Mouse (Mus musculus) spleen, adult 18-20 months (tissue): ENCODE measurements around the gene Fam110a.
A peak's percentile ranks its signal among the peaks of the same experiment; 100 is the strongest.

Experiments
- DNase-seq, 2 experiments: peaks; one replicate each; pipeline ENCODE4 v3.0.0; 2022; ENCODE audit warnings: mixed read lengths in 2 of 2

Gene Fam110a

GRCm38 (mm10) chr2:151996229-151997189, 16.5 kb upstream of the Fam110a start, which contains the start of gene Slc52a3:
TSS of gene Slc52a3 (plus strand) at chr2:151996511.
- peak; percentile 77 to 91 for DNase-seq

DNA sequence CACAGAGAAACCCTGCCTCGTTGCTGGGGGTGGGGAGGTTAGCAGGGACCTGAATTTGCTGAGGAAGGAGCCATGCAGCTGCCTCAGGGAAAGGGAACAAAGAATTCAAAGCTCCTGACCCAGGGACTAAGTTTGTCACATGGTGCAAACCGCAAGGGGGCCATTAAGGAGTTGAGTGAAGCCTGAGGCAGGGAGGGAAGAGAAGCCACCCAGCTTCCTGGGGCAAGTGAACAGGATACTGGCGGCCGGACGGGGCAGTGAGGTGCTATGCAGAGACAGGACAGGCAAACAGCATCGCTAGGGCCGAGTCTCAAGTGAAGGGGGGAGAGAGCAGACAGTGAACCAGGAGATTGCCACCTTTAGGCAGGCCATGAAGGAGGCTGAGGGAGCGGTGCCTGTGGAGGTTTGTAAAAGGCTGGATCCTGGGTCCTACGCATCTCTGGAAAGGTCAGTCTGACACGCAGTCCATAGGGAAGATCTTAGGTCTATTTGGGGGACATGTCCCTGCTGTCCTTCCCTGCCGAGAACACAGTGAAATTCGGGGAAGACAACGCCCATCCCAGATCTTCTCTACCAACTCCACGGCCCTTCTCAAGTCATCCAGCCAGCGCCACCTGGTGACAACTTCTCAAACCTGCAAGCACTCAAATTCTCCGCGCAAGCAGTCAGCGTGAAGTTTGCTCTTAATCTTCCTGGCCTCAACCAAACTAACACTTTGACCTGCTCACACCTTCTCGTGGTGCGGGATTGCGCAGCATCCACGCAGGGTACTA, 14.5 kb upstream of the Fam110a start:
- peak; percentile 41 to 73 for DNase-seq

DNA sequence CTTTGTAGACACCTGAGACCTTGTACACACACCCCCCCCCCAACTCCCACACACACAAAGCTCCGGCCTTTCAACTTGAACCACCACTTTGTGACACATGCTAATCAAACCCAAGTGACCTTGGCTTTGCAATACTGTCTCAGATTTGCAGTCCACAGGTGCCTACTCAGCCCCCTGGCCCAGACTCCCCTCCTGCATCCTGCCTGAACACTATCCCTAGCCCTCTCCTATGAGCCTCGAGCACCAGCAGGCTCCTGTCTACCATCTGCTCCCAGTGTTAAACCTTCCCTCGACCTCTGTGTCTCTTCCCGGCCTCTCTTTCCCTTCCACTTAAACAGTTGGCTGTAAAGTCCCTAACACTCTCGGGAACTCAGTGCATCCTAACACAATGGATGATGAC, 11.4 kb upstream of the Fam110a start:
- DNase-seq: no peak

DNA sequence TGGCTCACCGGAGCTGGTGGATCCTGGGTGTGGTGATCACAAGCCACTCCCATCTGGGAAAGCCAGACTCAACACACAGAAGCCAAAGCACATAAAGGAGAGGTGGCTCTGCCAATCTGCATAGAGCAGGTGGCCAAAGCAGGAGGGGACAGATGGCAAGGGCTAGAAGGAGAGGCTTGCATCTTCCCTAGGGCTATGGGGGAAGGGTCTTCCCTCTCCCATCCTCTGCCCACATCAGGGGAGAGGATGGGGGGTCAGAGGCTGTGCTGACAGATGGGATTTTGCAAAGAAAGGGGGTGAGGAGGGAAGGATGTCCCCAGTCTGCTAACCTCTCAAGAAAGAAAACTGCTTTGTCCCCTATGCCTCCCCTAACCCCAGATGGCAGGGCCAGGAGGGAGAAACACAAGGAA, 11.0 kb upstream of the Fam110a start:
- DNase-seq: no peak

- no peak for DNase-seq
Observed at GRCm38 (mm10) chr2:151988978-151989377, 9.0 kb upstream of the Fam110a start.

GRCm38 (mm10) chr2:151986958-151987357, 6.9 kb upstream of the Fam110a start:
- DNase-seq: no peak

DNA sequence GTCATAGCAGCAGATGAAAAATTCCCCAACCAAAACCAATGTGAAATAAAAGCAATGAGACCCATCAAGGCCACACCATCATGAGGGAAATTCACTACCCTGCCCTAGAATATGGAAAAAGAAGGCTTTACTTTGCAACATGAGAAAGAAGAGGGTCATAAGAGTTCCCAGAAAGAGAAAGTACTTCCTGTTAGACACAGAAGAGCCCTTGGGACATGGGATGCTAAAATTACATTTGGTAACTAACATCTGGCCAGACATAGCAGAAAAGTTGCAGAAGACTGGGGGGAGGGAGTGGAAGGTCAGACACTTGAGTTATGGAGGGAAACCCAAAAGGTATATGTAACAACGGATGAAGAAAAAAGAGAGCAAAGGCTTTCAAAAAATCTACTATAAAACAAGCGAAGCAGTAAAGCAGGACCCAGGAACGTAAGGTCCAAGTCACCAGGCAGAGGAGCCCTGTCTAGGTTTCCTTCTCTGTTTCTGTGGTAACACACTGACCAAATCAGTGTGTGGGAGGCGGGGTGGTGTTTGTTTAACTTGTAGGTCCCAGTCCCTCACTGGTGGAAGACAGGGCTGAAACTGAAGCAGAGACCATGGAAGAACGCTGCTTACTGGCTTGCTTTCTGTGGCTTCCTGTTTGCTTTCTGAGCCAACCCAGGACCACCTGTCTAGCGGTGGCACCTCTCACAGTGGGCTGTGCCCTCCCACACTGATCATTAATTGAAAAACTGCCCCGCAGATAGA, 5.6 kb upstream of the Fam110a start:
- no peak for DNase-seq

DNA sequence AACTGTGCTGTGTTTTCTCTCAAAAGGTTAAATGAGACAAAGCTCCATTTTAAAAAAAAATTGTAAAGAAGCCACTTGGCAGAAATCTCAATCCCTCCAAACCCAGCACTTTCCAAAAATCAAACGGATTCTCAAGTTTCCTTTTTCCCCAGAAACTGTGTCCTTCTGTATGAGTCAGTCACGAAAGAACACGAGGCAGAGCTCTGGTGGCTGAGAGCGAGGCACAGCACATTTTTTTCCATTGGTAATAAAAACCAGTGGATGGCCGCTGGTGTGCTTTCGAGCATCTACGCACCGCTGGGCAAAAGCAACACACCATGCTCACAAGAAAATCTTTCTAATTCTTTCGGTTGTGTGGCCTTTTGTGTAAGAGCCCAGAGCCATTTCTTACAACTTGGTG, 4.0 kb upstream of the Fam110a start:
- no peak for DNase-seq

- no peak for DNase-seq
Observed at GRCm38 (mm10) chr2:151982476-151982875, 2.5 kb upstream of the Fam110a start.

DNA sequence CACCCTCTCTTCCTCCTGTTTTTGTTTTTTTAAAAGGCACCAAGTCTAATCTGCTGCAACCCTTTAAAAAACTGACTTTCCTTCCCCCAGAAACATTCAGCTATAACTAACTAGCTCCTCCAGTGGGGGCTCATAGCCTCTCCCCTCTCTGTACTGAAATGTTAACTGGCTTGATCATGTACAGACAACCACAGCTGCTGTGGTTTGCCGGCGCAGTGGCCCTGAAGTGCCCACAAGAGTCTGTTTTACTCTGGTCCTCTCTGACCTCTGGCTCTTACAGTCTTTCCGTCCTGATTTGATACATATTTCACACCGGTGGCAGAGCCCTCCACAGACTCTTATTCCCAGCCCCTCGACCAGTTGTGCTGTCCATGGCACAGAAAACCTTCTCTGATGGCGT, 1.2 kb upstream of the Fam110a start:
- DNase-seq: no peak

GRCm38 (mm10) chr2:151980355-151980693, 305 bp upstream of the Fam110a start:
- no peak for DNase-seq

DNA sequence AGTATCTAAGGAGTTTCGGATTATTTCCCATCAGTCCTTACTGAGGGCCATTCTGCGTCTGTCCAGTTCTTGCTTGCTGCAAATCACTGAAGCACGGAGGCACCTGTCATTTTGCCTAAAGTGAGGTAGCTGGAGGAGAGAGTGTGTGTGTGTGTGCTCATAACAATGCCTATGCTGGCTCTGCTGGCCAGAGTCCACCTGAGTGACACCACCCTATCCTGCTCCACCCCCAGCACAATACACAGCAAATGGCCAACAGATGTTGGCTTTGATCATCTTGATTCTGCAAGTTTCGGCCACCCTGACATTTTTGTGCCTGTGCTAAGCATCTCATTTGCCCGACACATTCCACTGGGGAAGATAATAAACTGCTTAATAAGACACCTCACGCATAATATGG, 1.5 kb downstream of the Fam110a start:
- no peak for DNase-seq

GRCm38 (mm10) chr2:151977689-151978440, 2.2 kb downstream of the Fam110a start:
- DNase-seq: no peak

DNA sequence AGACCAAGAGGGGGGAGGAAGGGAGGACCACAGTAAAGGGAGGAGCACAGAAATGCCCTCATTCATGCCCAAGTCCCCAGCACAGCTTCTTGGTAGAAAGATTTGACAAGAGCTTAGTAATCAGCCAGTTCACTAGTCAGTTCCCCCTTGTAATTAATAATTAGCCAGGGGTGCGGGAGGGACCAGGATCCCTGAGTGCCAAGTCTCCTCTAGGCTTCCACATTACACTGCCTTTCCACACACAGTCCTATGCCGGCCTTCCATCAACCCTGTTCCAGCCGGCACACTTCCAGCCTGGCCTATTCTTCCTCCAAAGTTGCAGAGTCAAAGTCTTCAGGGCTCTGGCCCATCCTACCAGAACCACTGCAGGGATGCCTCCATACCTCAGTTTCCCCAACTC, 4.0 kb downstream of the Fam110a start:
- DNase-seq: no peak

DNA sequence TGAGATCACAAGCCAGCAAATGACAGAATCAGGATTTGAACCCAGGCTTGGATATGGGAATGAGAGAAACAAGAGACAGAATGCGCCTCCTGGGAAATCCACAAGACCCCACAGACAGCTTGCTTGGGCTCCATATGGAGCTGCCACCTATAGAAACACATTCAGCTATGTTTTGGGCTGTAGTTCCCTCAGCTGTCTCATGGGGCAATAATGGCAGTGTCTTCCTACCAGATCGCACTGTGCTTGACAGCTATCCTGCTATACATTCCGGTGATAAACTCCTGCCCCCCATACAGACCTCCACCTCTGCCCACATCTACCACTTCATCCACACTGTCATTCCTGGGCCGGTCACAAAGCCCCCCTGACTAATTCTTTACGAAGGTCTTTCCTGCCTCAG, 4.7 kb downstream of the Fam110a start:
- DNase-seq: no peak

GRCm38 (mm10) chr2:151973595-151974562, 6.1 kb downstream of the Fam110a start:
- DNase-seq: peak in 1 of 2 experiments; percentile 24

- DNase-seq: peak in 1 of 2 experiments; percentile 27
Observed at GRCm38 (mm10) chr2:151972880-151973594, 7.0 kb downstream of the Fam110a start.

- DNase-seq: no peak
Observed at GRCm38 (mm10) chr2:151971748-151972147, 8.3 kb downstream of the Fam110a start.

GRCm38 (mm10) chr2:151970191-151971172, 9.5 kb downstream of the Fam110a start:
- peak; percentile 56 to 61 for DNase-seq
